Mouse (Mus musculus) left cerebral cortex, postnatal 10 days (tissue): ENCODE measurements around the gene Olfr1263. TPM values are rescaled to one million over a fixed set of nuclear protein-coding genes. Genes with fewer than 3 reads are reported as not detected.

Experiments
- DNase-seq, 2 experiments: peaks; one replicate each; pipeline ENCODE4 v3.0.0; 2021 to 2022; ENCODE audit warnings: low spot score in 2 of 2, mixed read lengths in 1 of 2; ENCODE audit errors: extremely low spot score in 1 of 2
- intact Hi-C: fragments of 180-260 bp; cut with DNase I; formaldehyde crosslinking; loops from one replicate; pipeline ENCODE4 v1.15.1; 2025
- total RNA-seq, 2 experiments: library from RNA; stranded (reverse); gene quantifications; 2 replicates each; pipeline ENCODE4 v1.2.3; 2021

Gene Olfr1263
- total RNA-seq = not detected

DNA sequence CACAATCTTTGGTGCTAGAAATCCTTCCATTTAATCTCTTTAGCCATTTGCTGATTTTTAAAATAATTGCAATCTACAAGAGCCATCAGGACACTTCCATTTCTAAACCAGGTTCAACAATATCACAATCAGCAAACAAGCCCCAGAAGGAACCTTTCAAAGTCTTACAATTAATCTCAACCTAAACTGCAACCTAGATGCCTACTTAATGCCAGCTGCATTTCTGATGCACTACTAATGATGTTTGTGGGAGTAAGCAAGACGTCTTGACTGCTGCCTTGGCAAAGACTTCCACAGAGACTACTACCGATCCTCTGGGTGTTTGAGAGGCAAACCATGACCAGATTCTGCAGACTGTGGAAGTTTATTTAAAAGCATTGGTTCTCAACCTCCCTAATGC, at the start of gene Olfr1263:
Olfr1263 (plus strand) TSS at position 301 of the 400 bp plus-strand sequence.
- intact Hi-C loops = no loop called here

DNA sequence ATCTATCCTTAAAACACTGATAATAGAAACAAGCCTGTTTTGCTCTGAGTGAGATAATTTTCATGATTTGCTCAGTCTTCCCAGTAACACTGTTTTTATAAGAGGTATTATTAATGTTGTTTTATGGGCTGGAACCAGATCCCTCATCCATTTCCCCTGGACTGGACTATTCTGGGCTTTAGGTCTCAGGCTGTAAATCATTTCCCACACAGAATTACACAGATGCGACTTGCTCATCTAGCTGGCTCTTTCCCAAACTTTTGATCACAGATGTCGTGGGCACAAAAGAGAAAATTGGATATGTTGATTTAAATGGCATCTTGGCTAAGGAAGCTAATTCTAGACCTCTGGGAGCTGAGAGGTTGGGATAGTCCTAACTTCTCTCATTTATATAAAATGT, 37.7 kb upstream of the Olfr1263 start, which contains the start of gene Olfr1260:
Olfr1260 (plus strand) TSS at position 157 of the 400 bp plus-strand sequence.
- intact Hi-C loops = no loop called here

More for the DNA sequence above, at the start of gene Olfr1263:
- no peak for DNase-seq

DNA sequence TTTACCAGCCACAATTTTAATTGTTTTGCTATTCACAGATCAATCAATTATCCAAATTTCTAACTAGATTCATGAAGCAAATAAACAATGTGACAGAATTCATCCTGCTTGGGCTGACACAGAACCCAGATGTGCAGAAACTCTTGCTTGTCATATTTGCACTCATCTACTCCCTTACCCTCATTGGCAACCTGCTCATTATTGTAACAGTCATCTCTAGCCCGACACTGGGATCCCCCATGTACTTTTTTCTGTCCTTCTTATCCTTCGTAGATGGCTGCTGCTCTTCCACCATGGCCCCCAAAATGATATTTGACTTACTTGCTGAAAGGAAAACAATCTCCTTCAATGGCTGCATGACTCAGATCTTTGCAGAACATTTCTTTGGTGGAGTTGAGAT, 34.2 kb upstream of the Olfr1263 start:
- intact Hi-C loops = no loop called here
- DNase-seq = no peak

More for the DNA sequence above, 37.7 kb upstream of the Olfr1263 start, which contains the start of gene Olfr1260:
- peak in 1 of 2 experiments; percentile 1 for DNase-seq

DNA sequence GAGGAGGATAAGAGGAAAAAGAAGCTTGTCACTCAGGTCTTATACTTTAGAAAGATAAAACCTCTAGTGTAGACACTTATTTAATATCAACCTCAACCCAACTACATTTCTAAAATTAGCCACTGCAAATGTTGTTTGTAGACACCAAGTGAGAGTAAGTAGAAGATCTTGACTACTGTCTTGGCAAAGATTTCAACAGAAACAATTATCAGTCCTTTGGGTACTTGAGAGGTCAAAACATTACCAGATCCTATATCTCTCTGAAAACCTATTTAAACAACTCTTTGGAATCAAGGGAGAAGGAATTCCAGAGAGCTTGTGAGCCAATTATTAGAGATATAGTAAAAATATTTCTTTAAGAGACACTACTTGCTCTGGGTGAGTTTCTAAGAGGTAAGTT, 21.0 kb upstream of the Olfr1263 start, which contains the start of gene Olfr1261:
Olfr1261 (plus strand) TSS at position 301 of the 400 bp plus-strand sequence.
- DNase-seq = no peak
- intact Hi-C loops = no loop called here

DNA sequence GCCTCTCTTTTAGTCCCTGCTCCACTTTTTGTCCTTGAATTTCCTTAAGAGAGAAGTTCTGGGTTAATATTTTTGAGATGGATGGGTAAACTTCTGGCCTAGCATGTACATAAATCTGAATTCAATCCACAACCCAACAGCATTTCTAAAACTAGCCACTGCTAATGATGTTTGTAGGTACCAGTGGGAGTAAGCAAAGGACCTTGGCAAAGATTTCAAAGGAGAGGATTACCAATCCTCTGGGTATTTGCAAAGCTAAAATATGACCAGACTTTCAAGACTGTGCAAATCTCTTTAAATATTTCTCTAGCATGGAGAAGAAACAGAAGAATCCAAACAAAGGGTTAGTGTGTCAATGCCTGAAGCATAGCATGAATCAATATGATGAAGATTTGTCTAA, 12.1 kb upstream of the Olfr1263 start, which contains the start of gene Olfr1262:
Olfr1262 (plus strand) TSS at position 301 of the 400 bp plus-strand sequence.
- intact Hi-C loops = no loop called here
- DNase-seq = no peak

DNA sequence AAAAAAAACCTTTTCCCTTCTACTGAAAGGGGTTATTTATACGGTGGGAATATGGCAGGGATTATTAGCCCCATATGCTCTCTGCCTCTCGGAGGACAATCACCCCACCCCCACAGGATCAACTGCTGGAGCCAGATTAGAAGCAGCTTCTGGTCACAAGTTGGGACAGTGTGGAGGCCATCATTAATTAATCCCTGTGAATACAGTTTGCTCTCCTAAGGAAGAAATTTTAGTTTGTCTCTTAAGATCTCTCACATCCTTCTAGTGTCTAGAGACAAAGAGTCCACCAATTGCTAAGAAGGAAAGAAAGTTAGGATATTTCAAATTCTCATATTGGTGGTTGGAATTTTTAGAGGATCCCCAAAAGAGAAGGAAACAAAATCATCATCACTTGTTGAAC, 13.5 kb downstream of the Olfr1263 start, which contains the start of gene Olfr1264:
Olfr1264 (minus strand) TSS at position 101 of the 400 bp plus-strand sequence.
- intact Hi-C loops = no loop called here
- DNase-seq = no peak

DNA sequence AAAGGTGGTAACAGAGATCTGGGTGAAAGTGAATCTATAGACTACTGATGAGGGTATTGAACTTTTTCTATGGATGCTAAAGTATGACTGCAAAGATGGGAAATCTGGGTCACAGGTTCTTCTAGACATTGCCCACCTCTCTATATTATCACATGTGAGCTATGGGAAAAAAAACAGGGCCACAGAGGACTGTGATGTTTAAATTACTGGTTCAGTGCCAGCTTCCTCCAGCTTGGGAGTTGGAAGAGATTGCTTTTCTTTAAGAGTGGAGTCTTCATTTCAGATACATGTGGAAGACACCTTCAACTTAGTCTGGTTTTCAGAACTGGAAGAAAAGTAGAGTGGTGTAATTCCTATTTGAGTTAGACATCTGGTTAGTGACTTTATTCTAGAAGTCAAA, 23.1 kb downstream of the Olfr1263 start, which contains the start of gene Olfr1265:
Olfr1265 (plus strand) TSS at position 301 of the 400 bp plus-strand sequence.
- no peak for DNase-seq
- intact Hi-C loops = no loop called here

DNA sequence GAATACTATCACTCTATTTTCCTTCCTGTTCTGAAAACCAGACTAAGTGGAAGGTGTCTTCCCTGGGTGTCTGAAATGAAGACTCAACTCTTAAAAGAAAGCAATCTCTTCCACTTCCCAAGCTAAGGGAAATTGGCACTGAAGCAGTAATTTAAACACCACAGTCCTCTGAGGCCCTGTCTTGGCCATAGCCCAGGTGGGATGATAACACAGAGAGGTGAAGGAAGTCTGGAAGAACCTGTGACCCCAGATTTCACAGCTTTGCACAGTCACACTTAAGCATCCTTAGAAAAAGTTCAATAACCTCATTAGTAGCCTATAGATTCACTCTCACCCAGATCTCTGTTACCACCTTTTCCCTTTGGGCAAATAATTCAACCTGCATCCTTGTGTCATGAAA, 51.6 kb downstream of the Olfr1263 start, which contains the start of gene Olfr140:
Olfr140 (minus strand) TSS at position 101 of the 400 bp plus-strand sequence.
- no peak for DNase-seq
- intact Hi-C loops = no loop called here

Other genes starting within 250 kb of the Olfr1263 start
- gene Olfr1254, start 218.5 kb upstream of the Olfr1263 start, total RNA-seq = not detected
- not detected for gene Olfr1255, start 200.1 kb upstream of the Olfr1263 start, total RNA-seq
- gene Olfr1256, start 170.6 kb upstream of the Olfr1263 start, total RNA-seq = under 1 TPM in 1 of 2 experiments, not detected in 1; 0.06 TPM
- gene Olfr48, start 163.9 kb upstream of the Olfr1263 start, total RNA-seq = not detected
- gene Olfr1257, start 133.7 kb upstream of the Olfr1263 start, total RNA-seq = not detected
- not detected for gene Olfr1258, start 84.8 kb upstream of the Olfr1263 start, total RNA-seq
- gene Olfr1259, start 63.5 kb upstream of the Olfr1263 start, total RNA-seq = not detected
- not detected for gene Olfr1260, start 37.8 kb upstream of the Olfr1263 start, total RNA-seq
- gene Olfr1261, start 20.9 kb upstream of the Olfr1263 start, total RNA-seq = not detected
- gene Olfr1262, start 12.0 kb upstream of the Olfr1263 start, total RNA-seq = not detected
- not detected for gene Olfr1264, start 13.4 kb downstream of the Olfr1263 start, total RNA-seq
- gene Olfr1265, start 23.2 kb downstream of the Olfr1263 start, total RNA-seq = under 1 TPM in 1 of 2 experiments, not detected in 1; 0.08 TPM
- gene Olfr140, start 51.5 kb downstream of the Olfr1263 start, total RNA-seq = not detected
- not detected for gene Olfr1269, start 109.3 kb downstream of the Olfr1263 start, total RNA-seq
- not detected for gene Olfr32, start 130.2 kb downstream of the Olfr1263 start, total RNA-seq
- gene Olfr1270, start 141.0 kb downstream of the Olfr1263 start, total RNA-seq = not detected
- gene Olfr1506, start 212.4 kb downstream of the Olfr1263 start, total RNA-seq = under 1 TPM in 1 of 2 experiments, not detected in 1; 0.17 TPM
- gene Olfr142, start 245.5 kb downstream of the Olfr1263 start, total RNA-seq = not detected